Comparison of ENCODE assay signal across 8 mouse cellular contexts in the genomic region with DNA sequence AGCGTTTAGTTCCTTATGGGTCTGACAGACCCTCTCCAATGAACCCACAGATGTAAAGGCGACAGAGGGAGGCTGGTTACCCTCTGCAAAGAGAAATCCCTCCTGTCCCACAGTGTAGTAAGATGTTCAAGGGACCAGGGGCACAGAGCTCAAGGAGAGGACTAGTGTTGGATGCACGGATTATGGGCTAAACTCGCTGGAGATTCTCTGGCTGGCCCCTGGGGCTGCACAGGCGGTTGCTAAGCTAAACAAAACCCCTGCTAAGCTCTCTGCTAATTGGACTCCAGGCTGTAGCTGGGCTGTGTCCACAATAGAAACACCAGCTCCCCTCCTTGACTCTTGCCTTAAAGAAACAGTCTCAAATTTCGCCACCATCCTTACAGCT. TPM values are rescaled to one million over a fixed set of nuclear protein-coding genes. Genes with fewer than 3 reads are reported as not detected.
A peak's percentile ranks its signal among the peaks of the same experiment; 100 is the strongest.
DNase-seq lines count a peak whose midpoint lies in the region; ATAC-seq and TF ChIP-seq lines count a peak whose summit lies in the region.

Gene Fam149a (minus strand): TSS at position 329 of the 385 bp plus-strand sequence.

- H3K27ac ChIP-seq in cerebellum, adult 2 months (ENCODE audit: insufficient read depth, low read length) = no peak within 1 kb of the TSS
- H3K27ac ChIP-seq in lung, embryonic 15.5 days = no peak within 1 kb of the TSS
- H3K27ac ChIP-seq in midbrain, postnatal 0 days (ENCODE audit: low read depth, low read length) = no peak within 1 kb of the TSS

- H3K27me3 ChIP-seq in cerebellum, adult 2 months (ENCODE audit: control insufficient read depth, insufficient read depth, low read length) = no peaks in the 10 kb centered on the region; the same call in 1 of the 2 replicates
- H3K27me3 ChIP-seq in lung, embryonic 15.5 days = peaks cover 12% of the 10 kb centered on the region
- no peaks in the 10 kb centered on the region for H3K27me3 ChIP-seq in midbrain, postnatal 0 days (ENCODE audit: insufficient read depth, low read length)

- peak within 1 kb of the TSS; percentile 42 for H3K4me3 ChIP-seq in cerebellum, adult 2 months (replicated peaks; ENCODE audit: insufficient read depth, low read depth, low read length)
- H3K4me3 ChIP-seq in lung, embryonic 15.5 days = peak within 1 kb of the TSS; percentile 31
- peak within 1 kb of the TSS; percentile 37 for H3K4me3 ChIP-seq in midbrain, postnatal 0 days (ENCODE audit: low read depth, low read length)

- WGBS in cerebellum, adult 2 months = 13% methylated on average over 6 of the region's 6 CpGs
- 2% methylated on average over 6 of the region's 6 CpGs for WGBS in lung, embryonic 15.5 days
- 2% methylated on average over 6 of the region's 6 CpGs for WGBS in midbrain, postnatal 0 days

- TF ChIP-seq POLR2A in cerebellum, adult 2 months (IDR thresholded peaks at IDR 0.05; ENCODE audit: borderline replicate concordance, insufficient read depth, low read length) = no peak

- TF ChIP-seq CTCF in cerebellum, adult 2 months (IDR thresholded peaks at IDR 0.05; ENCODE audit: borderline replicate concordance, insufficient read depth, low read depth, low read length) = no peak
- TF ChIP-seq CTCF in midbrain, postnatal 0 days (IDR thresholded peaks at IDR 0.05) = no peak

- H3K4me2 ChIP-seq in lung, embryonic 15.5 days = peak within 1 kb of the TSS; percentile 64
- peak within 1 kb of the TSS; percentile 74 for H3K4me2 ChIP-seq in midbrain, postnatal 0 days (ENCODE audit: low read depth, low read length, poor library complexity, severe bottlenecking)

- intact Hi-C loops in gastrocnemius, postnatal 14 days (cut with DNase I; ENCODE audit: low total_unique reads) = no loop called here

- no peak for DNase-seq in cerebellum, adult 2 months
- DNase-seq in cerebellum, adult 11-12 months = no peak
- DNase-seq in lung, postnatal 10 days = no peak
- DNase-seq in layer of hippocampus, postnatal 14 days (ENCODE audit: low spot score in 2 of 2) = peak in 1 of 2 experiments; percentile 4
- peak; percentile 58 for DNase-seq in midbrain, postnatal 0 days (ENCODE audit: low spot score)
- DNase-seq in urinary bladder, postnatal 14 days (ENCODE audit: low spot score) = no peak
- no peak for DNase-seq in gastrocnemius, postnatal 14 days

- peaks cover 6% of the 10 kb centered on the region; the same call in 1 of the 2 replicates for H3K4me1 ChIP-seq in cerebellum, adult 2 months (ENCODE audit: control insufficient read depth, insufficient read depth, low read length)
- H3K4me1 ChIP-seq in lung, embryonic 15.5 days = peaks cover 10% of the 10 kb centered on the region
- peaks cover 4% of the 10 kb centered on the region; the same call in 1 of the 2 replicates for H3K4me1 ChIP-seq in midbrain, postnatal 0 days (ENCODE audit: insufficient read depth, low read length)

- no peak within 1 kb of the TSS for H3K9ac ChIP-seq in lung, embryonic 15.5 days
- H3K9ac ChIP-seq in midbrain, postnatal 0 days (replicated peaks; ENCODE audit: low read length, poor library complexity, severe bottlenecking) = peak within 1 kb of the TSS; percentile 57

- H3K9me3 ChIP-seq in lung, embryonic 15.5 days = no peaks in the 10 kb centered on the region
- no peaks in the 10 kb centered on the region for H3K9me3 ChIP-seq in midbrain, postnatal 0 days (ENCODE audit: low read length)

- no peaks in the 10 kb centered on the region for H3K36me3 ChIP-seq in lung, embryonic 15.5 days
- no peaks in the 10 kb centered on the region for H3K36me3 ChIP-seq in midbrain, postnatal 0 days (ENCODE audit: insufficient read depth, low read length)

- ATAC-seq in lung, embryonic 15.5 days (ENCODE audit: borderline replicate concordance, extremely low read depth, low FRiP score, low TSS enrichment) = no peak
- peak; percentile 74; the same call in 1 of the 2 replicates for ATAC-seq in midbrain, postnatal 0 days (ENCODE audit: low FRiP score)

RNA-seq across cellular contexts. Expression of gene Fam149a, which starts in this region (rescaled TPM):
- polyA plus RNA-seq in cerebellum, adult 2 months (2012; rRNA removed) = 14.3 and 15.1 TPM in 2 replicates
- 11.4 and 13.8 TPM in 2 replicates for polyA plus RNA-seq in lung, embryonic 15.5 days (2015; fragmentation: Nextera tagmentation; extraction: Ambion mirVana)
- 10 to 100 TPM; 14.0 to 16.7 TPM for total RNA-seq in layer of hippocampus, postnatal 14 days (2021)
- 34.7 and 37.3 TPM in 2 replicates for total RNA-seq in midbrain, postnatal 0 days (2014; rRNA removed)
- 18.4 and 19.7 TPM in 2 replicates for polyA plus RNA-seq in midbrain, postnatal 0 days (2015; fragmentation: Nextera tagmentation; extraction: Ambion mirVana)
- 1 to 10 TPM; 3.2 to 3.7 TPM for total RNA-seq in gastrocnemius, postnatal 14 days (2021)
